Mouse (Mus musculus): ENCODE measurements around the gene Clca2.

Gene Clca2

GRCm38 (mm10) chr3:145099291-145099690, at the start of gene Clca2:
TSS of gene Clca2 (minus strand) at chr3:145099443.
- no peak for DNase-seq (ENCODE audit: low spot score in 2 of 2)

- no peak for DNase-seq (ENCODE audit: low spot score in 2 of 2)
These were observed 48.7 kb upstream of the Clca2 start for GRCm38 (mm10) chr3:145147952-145148351.

- no peak for DNase-seq (ENCODE audit: low spot score in 2 of 2)
These were observed 48.2 kb upstream of the Clca2 start for GRCm38 (mm10) chr3:145147483-145147882.

- no peak for DNase-seq (ENCODE audit: low spot score in 2 of 2)
These were observed 47.6 kb upstream of the Clca2 start for GRCm38 (mm10) chr3:145146871-145147270.

- no peak for DNase-seq (ENCODE audit: low spot score in 2 of 2)
These were observed 44.6 kb upstream of the Clca2 start for GRCm38 (mm10) chr3:145143856-145144255.

- no peak for DNase-seq (ENCODE audit: low spot score in 2 of 2)
These were observed 43.7 kb upstream of the Clca2 start for GRCm38 (mm10) chr3:145142925-145143324.

GRCm38 (mm10) chr3:145140236-145140635, 41.0 kb upstream of the Clca2 start:
- DNase-seq (ENCODE audit: low spot score in 2 of 2), result no peak

- no peak for DNase-seq (ENCODE audit: low spot score in 2 of 2)
These were observed 32.1 kb upstream of the Clca2 start for GRCm38 (mm10) chr3:145131210-145131868.

GRCm38 (mm10) chr3:145129356-145129755, 30.1 kb upstream of the Clca2 start:
- DNase-seq (ENCODE audit: low spot score in 2 of 2), result no peak

GRCm38 (mm10) chr3:145126618-145127017, 27.4 kb upstream of the Clca2 start:
- DNase-seq (ENCODE audit: low spot score in 2 of 2), result no peak

- DNase-seq (ENCODE audit: low spot score in 2 of 2), result no peak
These were observed 20.2 kb upstream of the Clca2 start for GRCm38 (mm10) chr3:145119425-145119824.

- DNase-seq (ENCODE audit: low spot score in 2 of 2), result no peak
These were observed 19.7 kb upstream of the Clca2 start for GRCm38 (mm10) chr3:145119002-145119358.

GRCm38 (mm10) chr3:145118254-145119001, 19.2 kb upstream of the Clca2 start, which contains the start of gene Odf2l:
TSS of gene Odf2l (plus strand) at chr3:145118588.
- DNase-seq (ENCODE audit: low spot score in 2 of 2), result peak; percentile 96 to 98

GRCm38 (mm10) chr3:145117637-145118036, 18.4 kb upstream of the Clca2 start:
- no peak for DNase-seq (ENCODE audit: low spot score in 2 of 2)

GRCm38 (mm10) chr3:145115169-145115568, 15.9 kb upstream of the Clca2 start:
- DNase-seq (ENCODE audit: low spot score in 2 of 2), result no peak

GRCm38 (mm10) chr3:145105773-145106504, 6.7 kb upstream of the Clca2 start:
- no peak for DNase-seq (ENCODE audit: low spot score in 2 of 2)

GRCm38 (mm10) chr3:145105076-145105772, 6.0 kb upstream of the Clca2 start:
- no peak for DNase-seq (ENCODE audit: low spot score in 2 of 2)

GRCm38 (mm10) chr3:145103770-145104169, 4.5 kb upstream of the Clca2 start:
- DNase-seq (ENCODE audit: low spot score in 2 of 2), result no peak

GRCm38 (mm10) chr3:145103321-145103720, 4.1 kb upstream of the Clca2 start:
- no peak for DNase-seq (ENCODE audit: low spot score in 2 of 2)

GRCm38 (mm10) chr3:145101891-145102555, 2.8 kb upstream of the Clca2 start:
- no peak for DNase-seq (ENCODE audit: low spot score in 2 of 2)

GRCm38 (mm10) chr3:145087857-145088598, 11.2 kb downstream of the Clca2 start:
- DNase-seq (ENCODE audit: low spot score in 2 of 2), result no peak

Measured in frontal cortex, postnatal 14 days (tissue).